Mouse (Mus musculus): ENCODE data around the gene Astn1. TPM values are rescaled to one million over a fixed set of nuclear protein-coding genes. Genes with fewer than 3 reads are reported as not detected.

The Astn1 gene
- total RNA-seq (2021) = 100 to 1,000 TPM; 173 to 179 TPM

- no peak for DNase-seq (ENCODE audit: extremely low spot score in 1 of 2, low spot score in 1 of 2)
These were observed at the start of gene Astn1 for GRCm38 (mm10) chr1:158361964-158362291. TSS of gene Astn1 (plus strand) at chr1:158362273.

DNA sequence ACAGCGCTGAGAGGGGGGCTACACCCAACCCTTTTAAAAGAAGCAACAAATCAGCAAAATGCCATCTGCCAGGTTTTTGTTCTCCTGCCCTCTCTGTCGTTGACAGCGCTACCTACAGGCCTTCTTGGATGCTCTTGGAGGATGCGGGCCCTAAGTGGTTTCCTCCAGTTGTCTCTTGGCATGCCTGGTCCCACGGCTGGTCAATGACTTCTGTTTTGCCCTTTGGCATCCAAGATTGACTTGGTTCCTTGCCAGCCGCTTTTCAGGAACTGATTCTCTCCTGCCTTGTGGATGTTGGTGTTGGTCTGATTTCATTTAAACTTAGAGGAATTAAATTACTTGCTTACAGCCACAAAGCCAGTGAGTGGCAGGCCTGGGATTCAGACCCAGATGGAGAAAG lies 38.7 kb upstream of the Astn1 start:
- DNase-seq (ENCODE audit: extremely low spot score in 1 of 2, low spot score in 1 of 2) = no peak

- peak in 1 of 2 experiments; percentile 20 for DNase-seq (ENCODE audit: extremely low spot score in 1 of 2, low spot score in 1 of 2)
These were observed 33.9 kb upstream of the Astn1 start for GRCm38 (mm10) chr1:158328126-158328525.

- no peak for DNase-seq (ENCODE audit: extremely low spot score in 1 of 2, low spot score in 1 of 2)
These were observed 33.2 kb upstream of the Astn1 start for GRCm38 (mm10) chr1:158328839-158329238.

GRCm38 (mm10) chr1:158343243-158343714 lies 18.8 kb upstream of the Astn1 start:
- DNase-seq (ENCODE audit: extremely low spot score in 1 of 2, low spot score in 1 of 2) = no peak

DNA sequence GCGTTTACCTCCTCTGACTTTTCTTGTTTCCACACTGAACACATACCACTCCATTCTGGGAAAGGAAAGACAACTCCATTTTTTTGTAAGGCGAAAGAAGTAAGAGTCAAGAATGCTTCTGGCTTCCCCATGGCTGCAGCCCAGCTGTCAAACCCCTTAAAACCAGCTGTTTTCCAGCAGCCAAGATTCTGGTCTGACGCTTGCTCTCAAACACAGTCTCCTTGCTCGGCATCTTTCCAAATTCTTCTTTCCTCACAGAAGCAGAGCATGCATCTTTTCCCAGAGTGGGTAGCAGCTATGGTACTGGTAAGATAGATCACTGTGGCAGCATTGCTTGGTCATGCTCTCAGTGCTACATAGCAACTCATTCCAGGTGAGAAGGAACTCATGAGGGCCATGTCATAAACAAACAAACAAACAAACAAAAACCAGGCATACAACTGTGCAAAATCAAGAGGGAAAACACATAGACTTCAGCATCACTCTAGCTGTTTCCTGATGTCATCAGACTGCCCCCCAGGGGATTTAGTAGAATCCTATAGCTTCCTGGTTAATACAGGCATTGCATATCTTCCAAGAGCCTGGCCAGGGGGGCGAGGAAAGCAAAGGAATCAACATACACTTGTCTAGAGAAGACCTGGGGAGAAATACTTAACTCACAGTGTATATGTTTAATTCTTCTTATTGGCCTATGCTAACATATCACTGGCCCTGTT lies 8.3 kb upstream of the Astn1 start:
- no peak for DNase-seq (ENCODE audit: extremely low spot score in 1 of 2, low spot score in 1 of 2)

- DNase-seq (ENCODE audit: extremely low spot score in 1 of 2, low spot score in 1 of 2) = peak in 1 of 2 experiments; percentile 30
These were observed 6.7 kb upstream of the Astn1 start for GRCm38 (mm10) chr1:158355177-158356050.

DNA sequence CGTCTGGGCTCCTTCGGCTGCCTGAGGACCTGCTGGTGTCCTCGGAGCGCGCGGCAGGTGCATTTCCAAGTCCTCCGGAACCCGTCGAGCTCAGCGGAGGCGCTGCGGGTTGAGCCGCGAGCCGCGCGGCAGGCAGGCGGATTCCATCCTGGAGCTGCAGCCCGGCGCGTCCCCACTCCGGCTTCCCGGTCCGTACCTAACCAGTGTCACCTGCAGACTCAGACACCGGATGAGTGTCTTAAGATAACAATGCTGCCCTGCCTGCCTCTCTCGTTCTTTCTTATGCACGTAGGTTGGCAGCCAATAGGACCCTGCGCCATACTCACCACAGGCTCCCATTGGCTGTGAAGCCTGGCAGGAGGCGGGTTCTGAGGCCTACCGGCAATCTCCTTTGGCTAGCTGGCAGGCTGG lies 6.0 kb upstream of the Astn1 start, which contains the start of gene Brinp2:
TSS of gene Brinp2 (minus strand) at position 276 of the 411 bp plus-strand sequence.
- peak; percentile 77 for DNase-seq (ENCODE audit: extremely low spot score in 1 of 2, low spot score in 1 of 2)

DNA sequence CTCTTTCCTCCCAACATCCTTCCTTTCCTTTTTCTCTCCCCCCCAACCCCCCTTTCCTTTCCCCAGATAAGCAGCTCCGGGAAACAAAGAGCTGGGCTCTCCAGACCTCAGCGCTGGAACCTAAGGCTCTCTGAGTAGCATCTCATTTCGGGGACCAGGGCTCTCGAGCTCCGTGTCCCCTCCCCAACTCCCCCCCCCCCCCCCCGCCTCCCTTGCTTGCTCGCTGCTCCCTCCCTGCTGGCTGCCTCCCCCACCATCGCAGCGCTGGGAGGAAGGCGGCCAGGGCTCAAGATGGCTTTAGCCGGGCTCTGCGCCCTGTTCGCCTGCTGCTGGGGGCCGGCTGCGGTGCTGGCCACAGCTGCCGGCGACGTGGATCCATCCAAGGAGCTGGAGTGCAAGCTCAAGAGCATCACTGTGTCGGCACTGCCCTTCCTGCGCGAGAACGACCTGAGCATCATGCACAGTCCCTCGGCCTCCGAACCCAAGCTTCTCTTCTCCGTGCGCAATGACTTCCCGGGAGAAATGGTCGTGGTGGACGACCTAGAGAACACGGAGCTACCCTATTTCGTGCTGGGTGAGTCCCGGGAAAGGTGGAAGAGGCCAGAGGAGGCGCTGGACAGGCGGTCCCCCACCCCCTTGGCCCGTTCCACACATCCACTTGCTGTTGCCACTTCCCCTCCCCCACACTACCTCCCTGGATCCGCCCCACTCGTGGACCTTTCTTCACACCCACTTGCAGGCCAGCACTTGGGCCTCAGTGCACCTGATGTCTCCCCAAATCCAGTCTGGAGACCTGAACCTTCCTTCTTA lies 424 bp downstream of the Astn1 start:
- DNase-seq (ENCODE audit: extremely low spot score in 1 of 2, low spot score in 1 of 2) = peak in 1 of 2 experiments; percentile 44

- no peak for DNase-seq (ENCODE audit: extremely low spot score in 1 of 2, low spot score in 1 of 2)
These were observed 2.4 kb downstream of the Astn1 start for GRCm38 (mm10) chr1:158364461-158364860.

DNA sequence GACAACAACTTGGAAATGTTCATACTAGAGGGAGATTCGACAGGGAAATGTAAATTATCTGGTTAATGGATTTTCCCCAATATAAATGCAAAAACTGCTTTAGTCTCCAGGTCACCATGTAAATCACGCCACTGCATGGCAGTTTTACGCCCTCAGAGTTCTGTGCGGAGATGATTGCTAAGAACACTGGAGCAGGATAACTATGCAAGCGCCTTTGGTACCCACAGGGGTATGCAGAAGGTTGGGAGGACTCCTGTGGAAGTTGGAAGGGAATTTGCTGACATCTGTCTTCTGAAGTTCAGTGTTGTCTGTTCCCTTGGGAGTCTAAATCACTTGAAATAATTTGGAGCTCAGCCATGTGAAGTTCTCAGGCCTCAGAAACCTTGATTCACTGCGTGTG lies 20.2 kb downstream of the Astn1 start:
- DNase-seq (ENCODE audit: extremely low spot score in 1 of 2, low spot score in 1 of 2) = no peak

GRCm38 (mm10) chr1:158383210-158383609 lies 21.1 kb downstream of the Astn1 start:
- DNase-seq (ENCODE audit: extremely low spot score in 1 of 2, low spot score in 1 of 2) = no peak

GRCm38 (mm10) chr1:158385311-158385710 lies 23.2 kb downstream of the Astn1 start:
- no peak for DNase-seq (ENCODE audit: extremely low spot score in 1 of 2, low spot score in 1 of 2)

DNA sequence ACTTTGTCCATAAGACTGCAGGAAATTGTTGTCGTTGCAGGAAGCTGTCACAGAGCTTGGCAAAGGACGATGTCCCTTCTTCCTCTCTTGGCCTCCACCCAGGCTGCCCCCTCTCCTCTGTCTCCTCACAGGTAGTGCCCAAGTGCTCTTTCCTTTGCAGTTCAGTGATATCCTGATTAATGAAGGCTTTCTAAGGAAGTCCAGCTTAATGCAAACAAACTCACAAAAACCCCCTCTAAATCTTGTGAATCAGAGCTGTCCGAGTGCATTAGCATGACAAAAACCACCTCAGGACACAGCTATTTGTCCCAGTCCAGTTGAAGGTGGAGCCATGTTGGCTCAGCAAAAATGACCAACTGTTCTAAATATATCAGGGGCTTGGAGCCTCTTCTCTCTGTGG lies 24.7 kb downstream of the Astn1 start:
- no peak for DNase-seq (ENCODE audit: extremely low spot score in 1 of 2, low spot score in 1 of 2)

- no peak for DNase-seq (ENCODE audit: extremely low spot score in 1 of 2, low spot score in 1 of 2)
These were observed 26.9 kb downstream of the Astn1 start for GRCm38 (mm10) chr1:158388995-158389394.

GRCm38 (mm10) chr1:158390693-158391092 lies 28.6 kb downstream of the Astn1 start:
- no peak for DNase-seq (ENCODE audit: extremely low spot score in 1 of 2, low spot score in 1 of 2)

DNA sequence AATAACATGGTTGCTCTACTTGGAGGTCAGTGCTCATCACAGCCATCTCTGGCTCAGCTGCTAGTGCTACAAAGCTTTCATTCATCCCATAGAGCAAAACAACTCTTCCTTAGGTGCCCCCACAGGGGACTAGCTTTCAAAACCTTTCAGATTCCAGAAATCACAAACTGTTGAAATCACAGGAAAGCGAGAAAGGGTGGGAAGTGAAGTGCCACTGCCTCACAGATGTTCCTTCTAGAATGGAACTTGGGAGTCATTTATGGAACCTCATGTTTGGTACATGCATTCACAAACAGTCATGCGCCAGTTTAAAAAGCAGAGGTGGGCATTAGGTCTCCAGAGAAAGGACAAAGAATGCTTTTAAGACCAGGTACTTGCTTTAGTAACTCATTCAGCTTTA lies 35.0 kb downstream of the Astn1 start:
- no peak for DNase-seq (ENCODE audit: extremely low spot score in 1 of 2, low spot score in 1 of 2)

GRCm38 (mm10) chr1:158400898-158401297 lies 38.8 kb downstream of the Astn1 start:
- DNase-seq (ENCODE audit: extremely low spot score in 1 of 2, low spot score in 1 of 2) = no peak

DNA sequence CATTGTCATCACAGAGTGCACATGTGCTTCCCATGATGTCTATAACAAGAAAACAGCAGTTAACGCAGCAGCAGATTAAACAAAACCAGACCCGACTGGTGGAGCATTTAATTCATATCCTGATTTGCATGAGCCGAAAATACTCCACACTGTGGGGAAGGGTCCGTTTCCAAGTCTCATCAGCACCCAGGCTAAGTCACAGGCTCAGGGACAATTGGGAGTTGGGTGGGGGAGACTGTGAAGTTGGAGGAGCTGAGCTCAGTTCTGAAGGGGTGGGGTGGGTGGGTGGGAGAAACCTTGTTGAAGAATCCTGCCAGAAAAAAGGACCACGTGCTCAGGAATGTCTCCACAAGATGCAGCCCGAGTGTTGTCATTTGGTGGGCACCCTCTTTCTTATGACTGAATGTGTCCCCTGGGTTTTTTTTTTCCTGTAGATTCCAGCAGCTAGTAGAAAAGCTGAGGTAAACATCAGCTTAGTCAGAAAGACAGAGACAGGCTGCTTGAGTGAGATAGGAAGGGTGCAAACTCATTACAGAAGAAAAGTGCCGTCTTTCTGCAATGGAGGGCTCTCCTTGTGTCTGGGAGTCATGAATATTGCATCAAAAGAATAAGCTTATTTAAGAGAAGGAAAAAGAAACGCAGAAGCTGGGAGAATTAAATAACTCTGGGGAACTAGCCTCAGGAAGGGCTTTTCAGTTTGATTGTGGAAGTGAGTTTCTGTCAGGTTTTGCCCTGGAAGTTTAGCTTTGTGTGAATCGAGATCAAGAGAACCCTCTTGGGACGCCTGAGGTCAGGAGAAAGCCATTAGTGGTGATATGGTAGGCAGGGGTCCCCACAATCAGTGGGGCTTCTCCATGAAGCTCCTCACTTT lies 44.1 kb downstream of the Astn1 start:
- DNase-seq (ENCODE audit: extremely low spot score in 1 of 2, low spot score in 1 of 2) = no peak

- DNase-seq (ENCODE audit: extremely low spot score in 1 of 2, low spot score in 1 of 2) = no peak
These were observed 46.1 kb downstream of the Astn1 start for GRCm38 (mm10) chr1:158408124-158408523.

All from layer of hippocampus, postnatal 25 days (tissue).